Mouse (Mus musculus): ENCODE measurements at regions not wholly inside any gene's neighbourhood (a gene's known extent, or its start where the extent isn't known, plus 50 kb on each side); places are given as distances from the start of the nearest gene placed in this dataset.

DNA sequence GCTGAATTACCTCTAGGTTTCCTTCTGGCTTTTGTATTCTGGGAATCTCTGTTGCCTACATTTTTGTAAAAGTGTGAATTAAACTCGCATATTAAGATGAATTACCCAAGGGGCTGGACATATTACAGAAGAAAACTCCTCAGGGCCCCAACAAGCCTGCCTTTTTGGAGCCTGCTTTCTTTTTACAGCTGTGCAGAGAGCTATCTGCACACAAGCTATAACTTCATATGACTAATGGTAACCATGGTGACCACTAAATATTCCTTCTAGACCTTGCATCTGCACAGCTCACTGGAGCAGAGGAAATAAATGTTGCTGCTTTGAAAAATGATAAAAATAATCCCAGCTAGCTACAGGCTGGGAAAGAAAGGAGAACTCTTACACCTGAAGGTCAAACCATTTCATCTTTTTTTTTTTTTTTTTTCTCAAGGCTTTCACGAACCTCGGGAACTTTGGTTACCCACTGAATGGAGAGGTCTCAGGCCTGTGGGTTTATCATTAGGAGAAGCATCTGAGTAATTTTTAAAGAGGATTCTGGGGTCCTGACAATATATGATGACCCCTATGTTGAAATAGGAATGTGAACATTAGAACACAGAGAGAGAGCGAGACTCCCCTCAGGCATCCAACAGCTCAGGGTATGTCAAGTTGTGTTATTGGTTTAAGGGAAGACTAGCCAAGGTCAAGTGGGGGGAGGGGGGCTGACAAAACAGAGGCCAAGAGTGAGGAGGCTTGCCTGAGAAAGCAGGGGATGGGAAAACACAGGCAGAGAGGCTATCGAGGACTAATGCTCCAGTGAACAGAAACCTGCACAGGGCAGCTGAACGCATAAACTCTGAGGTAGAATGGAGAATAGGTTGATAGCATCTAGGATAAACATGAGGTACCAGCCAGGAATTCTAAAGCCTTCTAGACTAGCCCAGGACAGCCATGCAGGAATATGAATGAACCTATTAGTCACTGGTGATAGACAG is 188.4 kb downstream of the Phlda1 start:
- H3K9ac ChIP-seq (ENCODE audit: low read length): no peak overlapping the region
- H3K36me3 ChIP-seq (ENCODE audit: control insufficient read depth, insufficient read depth, low read length): no peaks in the 10 kb centered on the region
- H3K9me3 ChIP-seq (ENCODE audit: control insufficient read depth, low read length): no peaks in the 10 kb centered on the region
- no peak overlapping the region for H3K4me3 ChIP-seq (ENCODE audit: low read depth, low read length)
- no peak overlapping the region for H3K27ac ChIP-seq (ENCODE audit: low read depth, low read length)
- no peak for ATAC-seq (ENCODE audit: low FRiP score)
- H3K4me1 ChIP-seq (ENCODE audit: control insufficient read depth, insufficient read depth, low read length): no peaks in the 10 kb centered on the region
- 70% methylated on average over 6 of the region's 6 CpGs for WGBS
- H3K4me2 ChIP-seq: no peak overlapping the region
- H3K27me3 ChIP-seq (ENCODE audit: control insufficient read depth, insufficient read depth, low read length): no peaks in the 10 kb centered on the region
- no peak for DNase-seq (ENCODE audit: low spot score, missing footprints)

DNA sequence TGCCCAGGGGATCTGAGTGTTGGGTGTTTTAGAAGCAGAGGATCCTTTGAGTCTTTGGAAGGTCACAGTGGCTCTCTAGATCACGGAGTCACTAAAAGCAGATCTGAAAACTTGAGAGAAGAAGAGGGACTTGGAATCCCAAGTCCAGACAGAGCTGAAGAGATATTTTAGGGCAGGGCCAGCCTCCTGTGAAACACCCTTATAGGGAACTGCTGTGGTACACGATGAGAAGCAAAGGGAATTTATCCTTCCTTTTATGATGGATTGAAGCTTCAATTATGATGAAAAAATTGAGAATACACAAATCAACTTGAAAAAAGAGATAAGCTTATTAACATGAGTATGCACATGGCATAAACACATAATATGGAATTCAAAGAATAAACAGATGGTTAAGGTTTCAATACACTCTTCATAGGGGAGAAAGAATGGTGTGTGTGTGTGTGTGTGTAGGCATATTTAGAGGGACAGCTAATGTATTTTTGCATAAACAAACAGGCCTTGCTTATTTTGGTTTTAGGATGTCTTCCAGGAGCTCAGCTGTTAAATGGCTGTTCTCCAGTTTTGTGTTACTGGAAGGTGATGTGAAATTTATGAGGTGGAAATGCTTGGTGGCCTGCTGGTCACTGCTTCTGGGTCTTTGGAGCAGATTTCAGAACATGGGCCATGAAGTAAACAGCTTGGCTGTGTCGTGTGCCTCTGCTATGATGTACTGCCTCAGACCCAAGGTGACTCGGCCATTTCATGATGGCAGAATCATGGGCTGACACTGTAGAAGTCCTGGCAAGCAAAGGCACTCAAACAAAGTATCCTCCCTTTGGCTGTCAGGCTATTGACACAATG is 190.1 kb downstream of the Phlda1 start:
- Histone ChIP-seq H3K36me3 (ENCODE audit: control insufficient read depth, insufficient read depth, low read length) (no peaks in the 10 kb centered on the region), H3K27me3 (ENCODE audit: control insufficient read depth, insufficient read depth, low read length) (no peaks in the 10 kb centered on the region), H3K27ac (ENCODE audit: low read depth, low read length) (no peak overlapping the region), H3K9me3 (ENCODE audit: control insufficient read depth, low read length) (no peaks in the 10 kb centered on the region), H3K4me1 (ENCODE audit: control insufficient read depth, insufficient read depth, low read length) (no peaks in the 10 kb centered on the region), H3K4me3 (ENCODE audit: low read depth, low read length) (no peak overlapping the region), H3K9ac (ENCODE audit: low read length) (no peak overlapping the region), H3K4me2 (no peak overlapping the region)
- ATAC-seq (ENCODE audit: low FRiP score): no peak
- DNase-seq (ENCODE audit: low spot score, missing footprints): no peak
- WGBS: 79% methylated on average over 4 of the region's 4 CpGs

DNA sequence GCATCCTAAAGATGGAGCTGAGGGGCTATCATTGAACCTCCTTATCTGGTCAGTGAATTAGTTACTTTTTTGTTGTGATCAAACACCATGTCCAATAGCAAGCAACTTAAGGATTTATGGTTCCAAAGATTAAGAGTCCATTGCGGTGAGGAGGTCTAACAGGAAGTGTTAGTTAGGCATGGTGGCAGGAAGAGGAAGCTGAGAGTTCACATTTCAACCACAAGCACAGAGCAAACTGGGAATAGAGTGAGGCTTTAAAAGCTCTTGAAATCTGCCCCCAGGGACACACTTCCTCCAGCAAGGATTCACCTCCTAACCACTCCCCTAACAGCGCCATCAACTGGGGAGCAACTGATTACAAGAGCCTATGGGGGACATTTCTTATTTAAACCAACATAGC is 190.9 kb downstream of the Phlda1 start:
- Histone ChIP-seq H3K4me1 (ENCODE audit: control insufficient read depth, insufficient read depth, low read length) (no peaks in the 10 kb centered on the region), H3K9me3 (ENCODE audit: control insufficient read depth, low read length) (no peaks in the 10 kb centered on the region)

DNA sequence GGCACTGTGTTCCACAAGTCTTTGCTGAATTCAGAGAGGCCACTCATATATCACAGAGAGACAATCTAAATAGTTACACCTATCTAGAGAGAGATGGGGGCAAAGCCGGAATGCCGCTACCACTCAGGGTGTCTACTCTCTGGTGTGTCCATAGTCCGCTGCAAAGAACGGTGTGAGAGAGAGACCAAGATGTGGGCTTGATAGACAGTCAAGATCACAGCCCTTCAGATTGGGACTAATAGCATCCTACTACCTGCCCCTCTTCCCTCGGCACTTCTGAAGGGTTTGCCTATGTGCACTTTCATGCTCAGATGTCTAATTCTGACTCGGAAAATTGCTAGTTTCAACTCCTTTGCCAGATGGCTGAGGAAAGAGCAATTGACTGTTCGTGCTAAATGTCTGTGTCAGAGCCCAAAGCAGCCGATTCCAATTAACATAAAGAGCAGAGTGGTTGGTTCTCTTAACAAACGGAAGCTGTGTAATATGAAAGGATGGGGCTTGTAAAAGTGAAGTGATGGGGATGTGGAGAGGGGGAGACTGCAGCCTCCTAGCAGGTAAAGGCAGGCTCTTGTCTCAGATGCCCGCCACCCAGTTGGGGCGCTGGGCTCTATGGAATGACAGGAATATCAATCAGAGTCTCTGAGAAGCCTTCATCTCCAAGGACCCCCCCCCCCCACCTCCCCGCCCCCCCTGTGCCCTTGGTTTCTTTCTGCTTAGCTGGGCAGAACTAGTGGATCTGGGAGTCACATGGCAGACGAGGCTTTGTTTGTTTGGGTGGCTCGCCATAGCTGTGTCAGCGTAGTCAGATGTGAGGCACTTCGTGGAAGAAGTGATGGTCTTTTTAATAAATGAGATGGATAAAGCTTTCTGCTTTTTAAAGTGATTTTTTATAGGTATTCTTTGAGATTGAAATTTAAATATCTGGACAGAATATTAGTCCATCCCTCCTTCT is 193.7 kb downstream of the Phlda1 start:
- DNase-seq (ENCODE audit: low spot score, missing footprints): no peak
- H3K27me3 ChIP-seq (ENCODE audit: control insufficient read depth, insufficient read depth, low read length): no peaks in the 10 kb centered on the region
- H3K27ac ChIP-seq (ENCODE audit: low read depth, low read length): no peak overlapping the region

More for the DNA sequence above, 190.9 kb downstream of the Phlda1 start:
- H3K27ac ChIP-seq (ENCODE audit: low read depth, low read length): no peak overlapping the region
- H3K4me3 ChIP-seq (ENCODE audit: low read depth, low read length): no peak overlapping the region
- ATAC-seq (ENCODE audit: low FRiP score) (no peak), DNase-seq (ENCODE audit: low spot score, missing footprints) (no peak)
- H3K9ac ChIP-seq (ENCODE audit: low read length): no peak overlapping the region
- no peaks in the 10 kb centered on the region for H3K27me3 ChIP-seq (ENCODE audit: control insufficient read depth, insufficient read depth, low read length)
- 82% methylated on average over 2 of the region's 2 CpGs for WGBS
- H3K36me3 ChIP-seq (ENCODE audit: control insufficient read depth, insufficient read depth, low read length): no peaks in the 10 kb centered on the region
- no peak overlapping the region for H3K4me2 ChIP-seq

DNA sequence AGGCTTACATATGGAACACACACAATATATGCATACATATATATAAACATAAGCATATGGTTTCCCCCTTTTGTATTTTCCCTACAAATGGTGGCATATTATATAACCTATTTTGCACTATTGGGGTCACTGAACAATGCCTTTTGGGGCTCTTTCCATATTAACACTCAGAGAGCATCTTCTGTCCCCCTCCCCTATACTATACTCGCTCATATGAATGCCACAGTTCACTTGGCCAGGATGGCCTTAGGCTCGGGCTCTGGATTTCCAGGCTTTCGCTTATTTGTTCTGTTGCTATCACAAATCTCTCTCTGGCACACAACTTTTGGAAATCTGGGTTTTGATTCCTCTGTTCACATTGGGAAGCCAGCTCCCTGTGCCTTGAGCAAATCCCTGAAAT is 194.5 kb downstream of the Phlda1 start:
- H3K4me2 ChIP-seq: no peak overlapping the region
- H3K9me3 ChIP-seq (ENCODE audit: control insufficient read depth, low read length): no peaks in the 10 kb centered on the region; the same call in 1 of the 2 replicates
- no peak overlapping the region for H3K27ac ChIP-seq (ENCODE audit: low read depth, low read length)
- 89% methylated on average over 3 of the region's 3 CpGs for WGBS
- no peaks in the 10 kb centered on the region for H3K27me3 ChIP-seq (ENCODE audit: control insufficient read depth, insufficient read depth, low read length)
- ATAC-seq (ENCODE audit: low FRiP score) (no peak), DNase-seq (ENCODE audit: low spot score, missing footprints) (no peak)
- no peaks in the 10 kb centered on the region for H3K4me1 ChIP-seq (ENCODE audit: control insufficient read depth, insufficient read depth, low read length)
- no peak overlapping the region for H3K9ac ChIP-seq (ENCODE audit: low read length)
- no peak overlapping the region for H3K4me3 ChIP-seq (ENCODE audit: low read depth, low read length)
- no peaks in the 10 kb centered on the region for H3K36me3 ChIP-seq (ENCODE audit: control insufficient read depth, insufficient read depth, low read length)

More for the DNA sequence above, 193.7 kb downstream of the Phlda1 start:
- WGBS: 79% methylated on average over 16 of the region's 16 CpGs
- 0 out of 2 replicates have a peak, but pooled peaks have one; percentile 52 for ATAC-seq (ENCODE audit: low FRiP score)
- Histone ChIP-seq H3K9ac (ENCODE audit: low read length) (no peak overlapping the region), H3K4me1 (ENCODE audit: control insufficient read depth, insufficient read depth, low read length) (no peaks in the 10 kb centered on the region), H3K36me3 (ENCODE audit: control insufficient read depth, insufficient read depth, low read length) (no peaks in the 10 kb centered on the region), H3K4me2 (no peak overlapping the region), H3K9me3 (ENCODE audit: control insufficient read depth, low read length) (no peaks in the 10 kb centered on the region), H3K4me3 (ENCODE audit: low read depth, low read length) (no peak overlapping the region)

DNA sequence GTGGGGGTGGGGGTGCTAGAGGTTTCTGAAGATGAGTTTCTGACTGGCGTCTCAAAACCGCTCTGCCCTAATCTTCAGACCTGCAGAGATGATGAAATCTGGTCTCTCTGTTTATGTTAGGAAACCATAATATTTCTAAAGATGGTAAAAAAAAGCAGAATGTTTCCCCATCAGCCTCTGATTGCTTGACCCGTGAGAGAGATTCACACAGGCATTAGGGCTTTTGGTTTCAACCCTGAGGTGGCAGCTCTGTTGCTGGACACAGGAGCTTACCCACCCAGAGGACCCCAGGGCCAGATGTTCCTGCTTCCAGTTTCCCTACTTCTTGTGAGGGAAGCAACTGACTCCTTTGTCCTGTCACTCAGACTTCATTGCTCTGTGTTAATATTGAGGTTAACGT is 195.1 kb downstream of the Phlda1 start:
- no peak overlapping the region for H3K27ac ChIP-seq (ENCODE audit: low read depth, low read length)
- no peaks in the 10 kb centered on the region for H3K4me1 ChIP-seq (ENCODE audit: control insufficient read depth, insufficient read depth, low read length)
- peaks cover 4% of the 10 kb centered on the region for H3K9me3 ChIP-seq (ENCODE audit: control insufficient read depth, low read length)
- H3K9ac ChIP-seq (ENCODE audit: low read length): no peak overlapping the region
- H3K4me3 ChIP-seq (ENCODE audit: low read depth, low read length): no peak overlapping the region
- WGBS: 71% methylated on average over 4 of the region's 4 CpGs
- H3K27me3 ChIP-seq (ENCODE audit: control insufficient read depth, insufficient read depth, low read length): no peaks in the 10 kb centered on the region
- ATAC-seq (ENCODE audit: low FRiP score): no peak
- H3K4me2 ChIP-seq: no peak overlapping the region
- no peak for DNase-seq (ENCODE audit: low spot score, missing footprints)
- H3K36me3 ChIP-seq (ENCODE audit: control insufficient read depth, insufficient read depth, low read length): no peaks in the 10 kb centered on the region

DNA sequence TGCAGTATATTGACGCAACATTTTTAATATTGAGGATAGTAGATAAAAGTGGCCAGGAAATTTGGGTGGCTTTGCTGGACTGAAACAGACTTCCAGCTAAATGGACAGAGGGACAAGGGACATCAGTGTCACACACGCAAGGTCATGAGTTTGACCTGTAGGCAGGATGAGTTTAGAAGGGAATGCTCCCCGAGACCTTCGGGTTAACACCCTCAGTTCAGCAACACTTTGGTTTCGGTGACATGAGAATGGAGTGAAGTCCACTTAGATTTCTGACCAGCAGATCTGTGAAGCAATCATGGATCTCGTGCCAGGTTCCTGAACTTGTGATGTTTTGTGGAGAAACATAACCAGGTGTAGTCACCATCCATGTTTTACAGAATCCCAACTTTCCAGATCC is 196.3 kb downstream of the Phlda1 start:
- ATAC-seq (ENCODE audit: low FRiP score): no peak
- 94% methylated on average over 6 of the region's 6 CpGs for WGBS
- H3K4me2 ChIP-seq: no peak overlapping the region

DNA sequence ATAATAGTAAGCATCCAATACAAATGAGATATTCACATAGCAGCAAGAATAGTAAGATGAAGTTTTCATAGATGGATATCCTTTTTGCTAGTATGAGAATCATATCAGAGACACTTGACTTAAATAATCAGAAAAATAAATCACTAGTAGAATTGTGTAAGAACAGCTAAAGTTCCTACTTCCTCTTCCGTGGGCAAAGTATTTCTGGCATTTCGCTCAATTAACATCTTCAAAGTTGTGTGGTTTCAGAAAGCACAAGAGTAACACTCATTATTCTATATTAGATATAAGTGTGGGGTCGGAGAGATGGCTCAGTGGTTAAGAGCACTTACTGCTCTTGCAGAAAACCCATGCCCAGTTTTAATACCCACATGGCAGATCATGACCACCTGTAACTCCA is 197.4 kb downstream of the Phlda1 start:
- H3K9ac ChIP-seq (ENCODE audit: low read length): no peak overlapping the region

More for the DNA sequence above, 196.3 kb downstream of the Phlda1 start:
- Histone ChIP-seq H3K4me1 (ENCODE audit: control insufficient read depth, insufficient read depth, low read length) (no peaks in the 10 kb centered on the region), H3K36me3 (ENCODE audit: control insufficient read depth, insufficient read depth, low read length) (no peaks in the 10 kb centered on the region), H3K9ac (ENCODE audit: low read length) (no peak overlapping the region), H3K27me3 (ENCODE audit: control insufficient read depth, insufficient read depth, low read length) (no peaks in the 10 kb centered on the region), H3K4me3 (ENCODE audit: low read depth, low read length) (no peak overlapping the region), H3K9me3 (ENCODE audit: control insufficient read depth, low read length) (peaks cover 4% of the 10 kb centered on the region), H3K27ac (ENCODE audit: low read depth, low read length) (no peak overlapping the region)
- DNase-seq (ENCODE audit: low spot score, missing footprints): no peak

More for the DNA sequence above, 197.4 kb downstream of the Phlda1 start:
- H3K36me3 ChIP-seq (ENCODE audit: control insufficient read depth, insufficient read depth, low read length): no peaks in the 10 kb centered on the region
- ATAC-seq (ENCODE audit: low FRiP score): no peak
- H3K4me1 ChIP-seq (ENCODE audit: control insufficient read depth, insufficient read depth, low read length): no peaks in the 10 kb centered on the region
- H3K4me2 ChIP-seq: no peak overlapping the region
- H3K4me3 ChIP-seq (ENCODE audit: low read depth, low read length): no peak overlapping the region
- H3K27me3 ChIP-seq (ENCODE audit: control insufficient read depth, insufficient read depth, low read length): no peaks in the 10 kb centered on the region
- 93% methylated on average over 3 of the region's 3 CpGs for WGBS
- DNase-seq (ENCODE audit: low spot score, missing footprints): no peak
- H3K9me3 ChIP-seq (ENCODE audit: control insufficient read depth, low read length): peaks cover 4% of the 10 kb centered on the region
- H3K27ac ChIP-seq (ENCODE audit: low read depth, low read length): no peak overlapping the region

Data from midbrain, embryonic 11.5 days (tissue).